Mouse (Mus musculus): Measurements from ENCODE around the gene Sox30. TPM values are rescaled to one million over a fixed set of nuclear protein-coding genes. Genes with fewer than 3 reads are reported as not detected.

Gene Sox30
- total and polyA plus RNA-seq, 3 experiments: not detected

DNA sequence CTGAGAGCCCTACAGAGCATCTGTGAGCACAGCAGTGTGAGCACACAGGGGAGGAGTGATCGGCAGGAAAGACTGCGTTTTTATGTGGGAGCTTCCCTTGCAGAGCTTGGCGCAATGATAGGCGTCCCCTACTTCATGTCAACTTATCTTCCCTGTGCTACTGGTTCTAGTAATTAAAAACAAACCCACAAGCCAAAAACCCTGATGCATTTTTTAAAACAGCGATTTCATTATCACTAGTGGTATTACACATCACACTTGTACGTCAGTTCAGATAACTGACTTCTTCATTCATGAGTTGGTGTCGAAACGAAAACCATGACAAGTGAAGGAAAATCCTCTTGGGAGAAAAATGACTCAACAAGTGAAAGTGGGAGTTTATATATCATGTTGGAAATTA, 41.2 kb upstream of the Sox30 start:
- no peak overlapping the region for H3K27ac ChIP-seq (ENCODE audit: insufficient read depth, low read depth)
- H3K4me1 ChIP-seq (ENCODE audit: control insufficient read depth in 1 of 2, insufficient read depth in 2 of 2): peaks cover 0 to 15% of the 10 kb centered on the region in 2 experiments; a peak in 3 of 4 replicates
- no peak overlapping the region for H3K4me3 ChIP-seq (replicated peaks in 1 of 3; ENCODE audit: low read depth in 2 of 3, low read length in 2 of 3, poor library complexity in 1 of 3)
- no peaks in the 10 kb centered on the region for H3K79me2 ChIP-seq (replicated peaks; ENCODE audit: control insufficient read depth, extremely low read depth, insufficient read depth, poor library complexity, severe bottlenecking)
- H3K9ac ChIP-seq (ENCODE audit: insufficient read depth, low read depth): no peak overlapping the region
- in situ Hi-C loops (cut with MboI; ENCODE audit: low pct_ligation_motif_present, low pct_unique_long_range_greater_than_20kb, low sequenced_read_pairs) (no loop called here), dilution Hi-C loops (cut with MboI; ENCODE audit: extremely low pct_ligation_motif_present, extremely low pct_unique_long_range_greater_than_20kb, low sequenced_read_pairs) (no loop called here)
- TF ChIP-seq ETS1 (conservative IDR thresholded peaks at IDR 0.05; ENCODE audit: low read depth, low read length) (no peak), MYC (IDR thresholded peaks at IDR 0.05; ENCODE audit: low read depth, low read length) (no peak), IRF4 (IDR thresholded peaks at IDR 0.05; ENCODE audit: low read depth, low read length) (no peak), NELFE (IDR thresholded peaks at IDR 0.05; ENCODE audit: low read depth, low read length) (no peak), MEF2A (IDR thresholded peaks at IDR 0.05; ENCODE audit: borderline replicate concordance, low read depth, low read length) (no peak), KAT2A (IDR thresholded peaks at IDR 0.05; ENCODE audit: insufficient replicate concordance, low read length) (no peak), EP300 (IDR thresholded peaks at IDR 0.05; ENCODE audit: low read length) (no peak), ZMIZ1 (IDR thresholded peaks at IDR 0.05; ENCODE audit: low read depth, low read length) (no peak), CHD1 (IDR thresholded peaks at IDR 0.05; ENCODE audit: low read depth, low read length) (no peak)
- no peaks in the 10 kb centered on the region for H3K9me3 ChIP-seq (replicated peaks; ENCODE audit: low read length)
- H3K36me3 ChIP-seq (replicated peaks in 1 of 2; ENCODE audit: control insufficient read depth in 1 of 2, insufficient read depth in 1 of 2, low read length in 1 of 2): peaks cover 19 to 78% of the 10 kb centered on the region in 2 experiments
- no peak for DNase-seq (ENCODE audit: extremely low read depth)
- H3K4me2 ChIP-seq (ENCODE audit: insufficient read depth, low read depth, poor library complexity, severe bottlenecking): no peak overlapping the region
- no peaks in the 10 kb centered on the region for H3K27me3 ChIP-seq (replicated peaks)

DNA sequence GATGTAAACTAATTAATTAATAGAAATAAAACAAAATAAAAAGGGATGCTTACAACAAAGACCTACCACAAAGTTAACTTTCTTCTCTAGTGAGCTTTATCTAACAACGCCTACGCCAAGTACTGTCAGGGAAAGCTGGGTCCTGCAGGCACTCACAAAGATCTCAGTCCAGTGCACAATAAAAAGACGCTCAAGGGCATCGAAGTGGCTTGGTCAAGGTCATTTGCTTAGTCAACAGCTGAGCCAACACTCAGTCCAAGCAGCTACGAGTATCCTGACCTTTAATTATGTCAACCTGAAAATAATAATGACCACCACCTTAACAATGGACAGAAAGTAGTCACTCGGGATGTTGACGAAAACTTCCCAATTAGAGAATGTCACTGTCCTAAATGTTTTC, 37.8 kb upstream of the Sox30 start:
- Histone ChIP-seq H3K27ac (ENCODE audit: insufficient read depth, low read depth) (no peak overlapping the region), H3K79me2 (replicated peaks; ENCODE audit: control insufficient read depth, extremely low read depth, insufficient read depth, poor library complexity, severe bottlenecking) (no peaks in the 10 kb centered on the region), H3K9ac (ENCODE audit: insufficient read depth, low read depth) (no peak overlapping the region), H3K36me3 (replicated peaks in 1 of 2; ENCODE audit: control insufficient read depth in 1 of 2, insufficient read depth in 1 of 2, low read length in 1 of 2) (peaks cover 3 to 54% of the 10 kb centered on the region in 2 experiments), H3K4me1 (ENCODE audit: control insufficient read depth in 1 of 2, insufficient read depth in 2 of 2) (peaks cover 0 to 24% of the 10 kb centered on the region in 2 experiments; a peak in 3 of 4 replicates), H3K4me2 (ENCODE audit: insufficient read depth, low read depth, poor library complexity, severe bottlenecking) (no peak overlapping the region), H3K27me3 (replicated peaks) (no peaks in the 10 kb centered on the region), H3K9me3 (replicated peaks; ENCODE audit: low read length) (no peaks in the 10 kb centered on the region), H3K4me3 (replicated peaks in 1 of 3; ENCODE audit: low read depth in 2 of 3, low read length in 2 of 3, poor library complexity in 1 of 3) (no peak overlapping the region)
- in situ Hi-C loops (cut with MboI; ENCODE audit: low pct_ligation_motif_present, low pct_unique_long_range_greater_than_20kb, low sequenced_read_pairs): no loop called here
- TF ChIP-seq IRF4 (IDR thresholded peaks at IDR 0.05; ENCODE audit: low read depth, low read length) (no peak), GABPA (IDR thresholded peaks at IDR 0.05; ENCODE audit: insufficient replicate concordance, low read depth, low read length) (no peak)
- dilution Hi-C loops (cut with MboI; ENCODE audit: extremely low pct_ligation_motif_present, extremely low pct_unique_long_range_greater_than_20kb, low sequenced_read_pairs): no loop called here
- DNase-seq (ENCODE audit: extremely low read depth): no peak

DNA sequence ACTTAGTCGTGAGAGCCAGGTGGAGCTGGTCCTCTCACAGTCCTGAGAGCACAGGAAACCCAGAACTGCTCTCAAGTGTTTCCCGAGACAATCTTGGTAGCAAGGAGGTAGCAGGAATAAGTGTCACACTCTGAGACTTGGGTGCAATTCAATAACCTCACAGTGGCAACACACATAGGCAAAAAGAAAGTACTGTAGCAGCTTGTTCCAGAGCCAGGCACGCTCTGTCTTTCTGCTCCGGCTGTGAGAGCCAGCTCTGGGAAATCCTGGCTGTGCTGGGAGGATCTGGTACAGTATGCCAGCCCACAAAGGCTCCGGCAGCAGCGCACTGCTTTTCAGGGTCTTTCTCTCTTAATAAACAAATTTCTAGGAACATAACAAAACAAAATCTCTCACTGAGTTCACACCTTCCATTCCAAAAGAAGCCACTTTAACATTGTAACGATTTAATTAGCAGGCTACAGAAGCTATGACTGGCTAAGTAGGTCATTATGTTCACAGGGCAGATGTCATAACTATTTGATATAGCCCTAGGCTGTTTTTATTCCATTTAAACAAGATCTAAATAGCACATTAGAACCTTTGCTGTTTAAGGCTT, 36.9 kb upstream of the Sox30 start:
- H3K9ac ChIP-seq (ENCODE audit: insufficient read depth, low read depth): no peak overlapping the region; the same call in 1 of the 2 replicates
- peak overlapping the region in 2 of 3 experiments; percentile 71 to 79 for H3K4me3 ChIP-seq (replicated peaks in 1 of 3; ENCODE audit: low read depth in 2 of 3, low read length in 2 of 3, poor library complexity in 1 of 3)

More for the DNA sequence above, 36.9 kb upstream of the Sox30 start:
- no peak overlapping the region for H3K4me2 ChIP-seq (ENCODE audit: insufficient read depth, low read depth, poor library complexity, severe bottlenecking)
- no peaks in the 10 kb centered on the region for H3K79me2 ChIP-seq (replicated peaks; ENCODE audit: control insufficient read depth, extremely low read depth, insufficient read depth, poor library complexity, severe bottlenecking)
- no peak for DNase-seq (ENCODE audit: extremely low read depth)
- H3K36me3 ChIP-seq (replicated peaks in 1 of 2; ENCODE audit: control insufficient read depth in 1 of 2, insufficient read depth in 1 of 2, low read length in 1 of 2): peaks cover 8 to 56% of the 10 kb centered on the region in 2 experiments
- no peaks in the 10 kb centered on the region for H3K9me3 ChIP-seq (replicated peaks; ENCODE audit: low read length)
- dilution Hi-C loops (cut with MboI; ENCODE audit: extremely low pct_ligation_motif_present, extremely low pct_unique_long_range_greater_than_20kb, low sequenced_read_pairs): no loop called here
- no peaks in the 10 kb centered on the region for H3K27me3 ChIP-seq (replicated peaks)
- no peak overlapping the region for H3K27ac ChIP-seq (ENCODE audit: insufficient read depth, low read depth)
- peaks cover 0 to 24% of the 10 kb centered on the region in 2 experiments; a peak in 3 of 4 replicates for H3K4me1 ChIP-seq (ENCODE audit: control insufficient read depth in 1 of 2, insufficient read depth in 2 of 2)
- in situ Hi-C loops (cut with MboI; ENCODE audit: low pct_ligation_motif_present, low pct_unique_long_range_greater_than_20kb, low sequenced_read_pairs): no loop called here
- TF ChIP-seq TBP (conservative IDR thresholded peaks at IDR 0.05; ENCODE audit: low read depth, low read length): no peak
- TF ChIP-seq HCFC1 (IDR thresholded peaks at IDR 0.05; ENCODE audit: low read depth, low read length): no peak
- TF ChIP-seq USF1 (IDR thresholded peaks at IDR 0.05; ENCODE audit: low read depth, low read length): no peak
- no peak for TF ChIP-seq ELF1 (IDR thresholded peaks at IDR 0.05; ENCODE audit: low read depth, low read length)
- no peak for TF ChIP-seq POLR2A (IDR thresholded peaks at IDR 0.05; ENCODE audit: low read depth, low read length)
- no peak for TF ChIP-seq SMC3 (IDR thresholded peaks at IDR 0.05; ENCODE audit: low read depth, low read length)
- TF ChIP-seq TCF12 (IDR thresholded peaks at IDR 0.05; ENCODE audit: low read depth, low read length): no peak
- TF ChIP-seq ZC3H11A (IDR thresholded peaks at IDR 0.05; ENCODE audit: low read depth, low read length): no peak
- TF ChIP-seq IRF4 (IDR thresholded peaks at IDR 0.05; ENCODE audit: low read depth, low read length): no peak
- TF ChIP-seq EP300 (IDR thresholded peaks at IDR 0.05; ENCODE audit: low read length): no peak
- no peak for TF ChIP-seq ETS1 (conservative IDR thresholded peaks at IDR 0.05; ENCODE audit: low read depth, low read length)
- TF ChIP-seq USF2 (conservative IDR thresholded peaks at IDR 0.05; ENCODE audit: low read depth, low read length): no peak
- TF ChIP-seq MEF2A (IDR thresholded peaks at IDR 0.05; ENCODE audit: borderline replicate concordance, low read depth, low read length): no peak
